Mouse (Mus musculus) hindbrain, embryonic 12.5 days (tissue): Measurements from ENCODE around the gene Ufd1. TPM values are rescaled to one million over a fixed set of nuclear protein-coding genes. Genes with fewer than 3 reads are reported as not detected.

Experiments used
- ATAC-seq: fragments of 200-750 bp; cut with Nextera tagmentation; 2 replicates; pipeline ENCODE4 v1.8.0; 2017; ENCODE audit warnings: moderate TSS enrichment; ENCODE audit not compliant: low FRiP score
- H3K27ac ChIP-seq: fragments of 300-500 bp; sonication (generic); 2 replicates; pipeline ENCODE4 v1.5.1; 2016; ENCODE audit warnings: mild to moderate bottlenecking
- H3K27me3 ChIP-seq: fragments of 300-500 bp; sonication (generic); 2 replicates; pipeline ENCODE4 v1.6.1; 2016; ENCODE audit warnings: mild to moderate bottlenecking
- H3K36me3 ChIP-seq: fragments of 300-500 bp; sonication (generic); 2 replicates; pipeline ENCODE4 v1.6.1; 2016; ENCODE audit warnings: mild to moderate bottlenecking
- H3K4me1 ChIP-seq: fragments of 300-500 bp; sonication (generic); 2 replicates; pipeline ENCODE4 v1.6.1; 2016
- H3K4me2 ChIP-seq: fragments of 300-500 bp; sonication (generic); replicated peaks from 2 replicates; pipeline ENCODE4 v1.6.1; 2016; ENCODE audit warnings: mild to moderate bottlenecking
- H3K4me3 ChIP-seq: fragments of 300-500 bp; sonication (generic); 2 replicates; pipeline ENCODE4 v1.5.1; 2016; ENCODE audit warnings: mild to moderate bottlenecking
- H3K9ac ChIP-seq: fragments of 300-500 bp; sonication (generic); 2 replicates; pipeline ENCODE4 v1.6.1; 2016; ENCODE audit warnings: mild to moderate bottlenecking, moderate library complexity
- H3K9me3 ChIP-seq: fragments of 300-500 bp; sonication (generic); replicated peaks from 2 replicates; pipeline ENCODE4 v1.6.1; 2016; ENCODE audit warnings: mild to moderate bottlenecking
- WGBS: fragments of 180-500 bp; shearing (Covaris S2); methylation state at CpG from one replicate; pipeline ENCODE4 v1.1.7; 2016; 5-methylcytosine and 5-hydroxymethylcytosine counted together
- polyA plus RNA-seq: library from polyadenylated mRNA; unstranded; fragments of >200 nt; fragmentation: Nextera tagmentation; extraction: Ambion mirVana; gene quantifications from 2 replicates; pipeline ENCODE4 v1.2.1, GENCODE M21; 2016

The Ufd1 gene
- polyA plus RNA-seq, 1 experiment from 2014 or later, result 96.5 TPM

GRCm38 (mm10) chr16:18785485-18785884, 26.1 kb upstream of the Ufd1 start:
- H3K36me3 ChIP-seq, result peaks cover 56% of the 10 kb centered on the region
- H3K9ac ChIP-seq, result no peak overlapping the region
- WGBS, result 67% methylated on average over 1 of the region's 1 CpGs
- no peak for ATAC-seq
- H3K9me3 ChIP-seq, result no peaks in the 10 kb centered on the region
- no peaks in the 10 kb centered on the region for H3K27me3 ChIP-seq
- no peak overlapping the region for H3K4me2 ChIP-seq
- no peak overlapping the region for H3K27ac ChIP-seq
- no peak overlapping the region for H3K4me3 ChIP-seq
- no peaks in the 10 kb centered on the region for H3K4me1 ChIP-seq

GRCm38 (mm10) chr16:18786652-18787051, 24.9 kb upstream of the Ufd1 start:
- no peak for ATAC-seq
- Histone ChIP-seq H3K4me1 (no peaks in the 10 kb centered on the region), H3K9ac (no peak overlapping the region), H3K9me3 (no peaks in the 10 kb centered on the region), H3K27ac (no peak overlapping the region), H3K4me2 (no peak overlapping the region), H3K4me3 (no peak overlapping the region), H3K27me3 (no peaks in the 10 kb centered on the region), H3K36me3 (peaks cover 62% of the 10 kb centered on the region)
- WGBS, result 93% methylated on average over 10 of the region's 10 CpGs

- no peaks in the 10 kb centered on the region for H3K4me1 ChIP-seq
- H3K9ac ChIP-seq, result no peak overlapping the region
- H3K27ac ChIP-seq, result no peak overlapping the region
- H3K27me3 ChIP-seq, result no peaks in the 10 kb centered on the region
- 91% methylated on average over 10 of the region's 10 CpGs for WGBS
- H3K4me3 ChIP-seq, result no peak overlapping the region
- H3K9me3 ChIP-seq, result no peaks in the 10 kb centered on the region
- peaks cover 64% of the 10 kb centered on the region for H3K36me3 ChIP-seq
- ATAC-seq, result no peak
- H3K4me2 ChIP-seq, result no peak overlapping the region
Measured at GRCm38 (mm10) chr16:18788627-18789406, 22.8 kb upstream of the Ufd1 start.

GRCm38 (mm10) chr16:18795223-18795899, 16.2 kb upstream of the Ufd1 start:
- ATAC-seq, result no peak
- WGBS, result 87% methylated on average over 11 of the region's 11 CpGs
- Histone ChIP-seq H3K27me3 (no peaks in the 10 kb centered on the region), H3K4me2 (no peak overlapping the region), H3K4me3 (no peak overlapping the region), H3K9ac (no peak overlapping the region), H3K4me1 (no peaks in the 10 kb centered on the region), H3K36me3 (peaks cover 48% of the 10 kb centered on the region), H3K9me3 (no peaks in the 10 kb centered on the region), H3K27ac (no peak overlapping the region)

GRCm38 (mm10) chr16:18796645-18797044, 14.9 kb upstream of the Ufd1 start:
- 85% methylated on average over 7 of the region's 7 CpGs for WGBS
- Histone ChIP-seq H3K4me1 (no peaks in the 10 kb centered on the region), H3K36me3 (peaks cover 45% of the 10 kb centered on the region), H3K4me2 (no peak overlapping the region), H3K27ac (no peak overlapping the region), H3K4me3 (no peak overlapping the region), H3K9me3 (no peaks in the 10 kb centered on the region), H3K9ac (no peak overlapping the region), H3K27me3 (no peaks in the 10 kb centered on the region)
- ATAC-seq, result no peak

- no peak for ATAC-seq
- Histone ChIP-seq H3K27me3 (no peaks in the 10 kb centered on the region), H3K36me3 (peaks cover 41% of the 10 kb centered on the region), H3K9me3 (no peaks in the 10 kb centered on the region), H3K9ac (no peak overlapping the region), H3K4me3 (no peak overlapping the region), H3K27ac (no peak overlapping the region), H3K4me1 (no peaks in the 10 kb centered on the region), H3K4me2 (no peak overlapping the region)
- WGBS, result 87% methylated on average over 5 of the region's 5 CpGs
Measured at GRCm38 (mm10) chr16:18798151-18798550, 13.4 kb upstream of the Ufd1 start.

- Histone ChIP-seq H3K36me3 (peaks cover 36% of the 10 kb centered on the region), H3K9ac (no peak overlapping the region), H3K27me3 (no peaks in the 10 kb centered on the region), H3K9me3 (no peaks in the 10 kb centered on the region), H3K4me3 (no peak overlapping the region), H3K27ac (no peak overlapping the region), H3K4me2 (no peak overlapping the region), H3K4me1 (no peaks in the 10 kb centered on the region)
- 69% methylated on average over 2 of the region's 2 CpGs for WGBS
- ATAC-seq, result no peak
Measured at GRCm38 (mm10) chr16:18798841-18799240, 12.7 kb upstream of the Ufd1 start.

GRCm38 (mm10) chr16:18805746-18806145, 5.8 kb upstream of the Ufd1 start:
- no peak overlapping the region for H3K27ac ChIP-seq
- H3K4me3 ChIP-seq, result no peak overlapping the region
- no peak for ATAC-seq
- no peaks in the 10 kb centered on the region for H3K27me3 ChIP-seq
- peaks cover under 1% of the 10 kb centered on the region for H3K4me1 ChIP-seq
- 90% methylated on average over 2 of the region's 2 CpGs for WGBS
- H3K9ac ChIP-seq, result no peak overlapping the region
- peaks cover 32% of the 10 kb centered on the region for H3K36me3 ChIP-seq
- H3K9me3 ChIP-seq, result no peaks in the 10 kb centered on the region
- no peak overlapping the region for H3K4me2 ChIP-seq

GRCm38 (mm10) chr16:18809001-18809400, 2.6 kb upstream of the Ufd1 start:
- 94% methylated on average over 5 of the region's 5 CpGs for WGBS
- ATAC-seq, result no peak
- no peaks in the 10 kb centered on the region for H3K27me3 ChIP-seq
- H3K36me3 ChIP-seq, result peaks cover 25% of the 10 kb centered on the region
- no peak overlapping the region for H3K27ac ChIP-seq
- H3K9me3 ChIP-seq, result no peaks in the 10 kb centered on the region
- H3K4me1 ChIP-seq, result peaks cover 18% of the 10 kb centered on the region
- no peak overlapping the region for H3K4me2 ChIP-seq
- no peak overlapping the region for H3K4me3 ChIP-seq
- no peak overlapping the region for H3K9ac ChIP-seq

GRCm38 (mm10) chr16:18811032-18811431, 547 bp upstream of the Ufd1 start:
- Histone ChIP-seq H3K36me3 (peaks cover 28% of the 10 kb centered on the region), H3K9me3 (no peaks in the 10 kb centered on the region), H3K9ac (peak overlapping the region; percentile 46), H3K4me3 (peak overlapping the region; percentile 84), H3K4me2 (peak overlapping the region; percentile 82), H3K4me1 (peaks cover 18% of the 10 kb centered on the region), H3K27me3 (no peaks in the 10 kb centered on the region), H3K27ac (no peak overlapping the region)
- WGBS, result 7% methylated on average over 5 of the region's 5 CpGs
- 0 out of 2 replicates have a peak, but pooled peaks have one; percentile 10 for ATAC-seq

GRCm38 (mm10) chr16:18812385-18812910, 869 bp downstream of the Ufd1 start:
- 2% methylated on average over 31 of the region's 31 CpGs for WGBS
- Histone ChIP-seq H3K4me1 (peaks cover 18% of the 10 kb centered on the region), H3K9me3 (no peaks in the 10 kb centered on the region), H3K27ac (peak overlapping the region; percentile 50; the same call in 1 of the 2 replicates), H3K36me3 (peaks cover 34% of the 10 kb centered on the region), H3K27me3 (no peaks in the 10 kb centered on the region), H3K9ac (peak overlapping the region; percentile 87), H3K4me2 (peak overlapping the region; percentile 82), H3K4me3 (peak overlapping the region; percentile 84)
- peak; percentile 65 for ATAC-seq

- Histone ChIP-seq H3K27ac (no peak overlapping the region), H3K4me2 (no peak overlapping the region), H3K27me3 (no peaks in the 10 kb centered on the region), H3K4me1 (no peaks in the 10 kb centered on the region), H3K36me3 (peaks cover 95% of the 10 kb centered on the region), H3K4me3 (no peak overlapping the region), H3K9me3 (no peaks in the 10 kb centered on the region), H3K9ac (no peak overlapping the region)
- 88% methylated on average over 1 of the region's 1 CpGs for WGBS
- no peak for ATAC-seq
Measured at GRCm38 (mm10) chr16:18822356-18822755, 10.8 kb downstream of the Ufd1 start.
